Mouse (Mus musculus) adrenal gland, postnatal 25 days (tissue): ENCODE data around the gene Lef1. TPM values are rescaled to one million over a fixed set of nuclear protein-coding genes. Genes with fewer than 3 reads are reported as not detected.

Experiments
- DNase-seq: peaks from one replicate; pipeline ENCODE4 v3.0.0; 2021; ENCODE audit warnings: mixed read lengths
- total RNA-seq: library from RNA; stranded (reverse); gene quantifications from 2 replicates; pipeline ENCODE4 v1.2.3, GENCODE M21; 2021

The Lef1 gene
- total RNA-seq, 1 experiment from 2014 or later: 13.3 TPM

GRCm38 (mm10) chr3:131139345-131140090 is 29.2 kb downstream of the Lef1 start:
- no peak for DNase-seq

- DNase-seq: no peak
These were observed 29.8 kb downstream of the Lef1 start for GRCm38 (mm10) chr3:131140091-131140462.

DNA sequence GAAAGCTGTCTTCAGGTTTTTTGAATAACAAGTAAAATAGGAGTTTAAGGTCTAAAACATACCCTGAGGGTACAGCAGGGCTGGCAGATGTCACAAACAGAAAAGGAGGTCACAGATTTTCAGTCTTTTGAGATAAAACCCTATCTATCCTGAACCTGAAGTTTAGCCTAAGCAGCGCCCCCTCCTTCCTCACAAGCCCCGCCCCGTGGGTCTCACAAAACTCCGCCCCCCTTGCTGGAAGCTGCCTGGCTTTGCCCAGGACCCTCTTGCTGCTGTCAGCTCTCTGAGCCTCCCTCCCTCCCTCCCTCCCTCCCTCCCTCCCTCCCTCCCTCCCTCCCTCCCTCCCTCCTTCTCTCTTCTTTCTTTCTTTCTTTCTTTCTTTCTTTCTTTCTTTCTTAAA is 31.3 kb downstream of the Lef1 start:
- no peak for DNase-seq

GRCm38 (mm10) chr3:131144250-131144649 is 34.0 kb downstream of the Lef1 start:
- no peak for DNase-seq

DNA sequence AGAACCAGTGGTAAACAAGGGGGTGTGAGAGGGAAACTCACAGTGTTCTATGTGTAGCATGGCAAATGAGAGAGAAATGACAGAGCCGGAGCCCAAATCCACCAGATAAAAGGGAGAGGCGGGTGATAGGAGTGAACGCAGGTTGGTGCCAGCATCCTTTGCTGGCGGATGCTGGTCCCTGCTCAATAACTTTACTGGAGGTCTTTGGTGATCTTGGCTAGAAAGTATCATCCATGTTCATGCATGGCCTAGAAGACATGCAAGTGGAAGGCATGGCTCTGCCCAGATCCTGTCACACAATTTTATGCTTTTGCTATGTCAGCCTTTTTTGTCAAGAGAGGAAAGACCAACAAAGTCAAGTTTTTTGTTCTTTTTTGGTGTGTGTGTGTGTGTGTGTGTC is 42.6 kb downstream of the Lef1 start:
- DNase-seq: no peak

- no peak for DNase-seq
These were observed 43.6 kb downstream of the Lef1 start for GRCm38 (mm10) chr3:131153896-131154295.

DNA sequence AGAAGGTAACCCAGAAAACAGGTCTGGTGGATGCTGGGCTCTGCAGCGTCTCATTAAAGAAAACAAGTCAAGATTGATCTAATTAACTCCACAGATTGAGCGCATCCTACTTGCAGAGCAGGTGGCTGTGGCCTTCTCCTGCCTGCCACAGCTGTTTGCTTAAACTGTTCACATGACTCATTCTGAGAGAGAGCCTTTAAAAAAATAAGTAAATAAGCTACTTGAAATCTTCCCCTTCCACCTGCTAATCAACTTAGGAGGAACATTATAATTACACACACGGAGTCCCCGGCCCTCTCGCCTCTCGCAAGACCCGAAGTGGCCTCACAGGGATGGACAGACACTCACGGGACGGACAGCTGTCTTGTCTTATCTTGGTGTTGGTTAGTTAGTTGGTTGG is 44.3 kb downstream of the Lef1 start:
- DNase-seq: no peak

- DNase-seq: no peak
These were observed 44.8 kb downstream of the Lef1 start for GRCm38 (mm10) chr3:131155066-131155465.

GRCm38 (mm10) chr3:131155657-131156056 is 45.4 kb downstream of the Lef1 start:
- DNase-seq: no peak

DNA sequence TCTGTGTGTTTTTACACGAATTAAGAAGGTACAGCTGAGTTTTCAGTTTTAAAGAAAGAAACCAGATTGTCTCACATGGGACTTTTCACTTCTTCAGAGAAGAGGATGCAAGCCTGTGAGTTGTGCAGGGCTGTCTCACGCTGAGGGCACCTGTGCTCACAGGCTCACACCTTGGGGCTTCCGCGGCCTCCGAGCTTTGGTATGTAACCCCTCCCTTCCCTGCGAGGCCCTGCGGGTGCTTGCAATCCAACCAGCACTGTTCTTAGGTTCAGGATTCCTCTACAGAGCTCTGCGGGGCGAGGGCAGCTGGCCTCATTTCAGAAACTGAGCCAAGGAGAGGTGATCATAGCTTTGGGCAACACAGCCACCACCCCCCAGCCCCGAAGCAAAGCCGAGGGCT is 46.1 kb downstream of the Lef1 start:
- no peak for DNase-seq

DNA sequence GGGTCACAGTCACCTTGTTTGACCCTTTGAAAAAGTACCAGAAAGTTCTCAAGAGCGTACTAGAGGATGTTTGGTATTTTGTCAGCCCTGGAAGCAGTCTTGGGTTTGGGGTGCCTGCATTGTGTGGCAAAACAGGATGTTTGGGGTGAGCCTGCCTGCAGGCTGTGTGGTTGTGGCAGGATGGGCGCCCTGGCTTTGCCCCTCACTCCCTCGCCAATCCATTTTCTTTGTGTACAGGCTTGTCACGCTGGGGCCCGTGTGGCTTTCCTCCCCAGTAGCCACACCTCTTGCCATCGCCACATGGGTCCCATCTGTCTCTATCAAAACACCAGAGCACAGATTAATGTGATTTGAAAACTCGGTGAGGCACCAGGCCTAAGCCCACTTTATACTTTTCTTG is 47.2 kb downstream of the Lef1 start:
- DNase-seq: no peak

GRCm38 (mm10) chr3:131159204-131159760 is 49.0 kb downstream of the Lef1 start:
- DNase-seq: no peak

GRCm38 (mm10) chr3:131159881-131160615 is 49.8 kb downstream of the Lef1 start:
- DNase-seq: no peak

GRCm38 (mm10) chr3:131160921-131161320 is 50.6 kb downstream of the Lef1 start:
- no peak for DNase-seq

DNA sequence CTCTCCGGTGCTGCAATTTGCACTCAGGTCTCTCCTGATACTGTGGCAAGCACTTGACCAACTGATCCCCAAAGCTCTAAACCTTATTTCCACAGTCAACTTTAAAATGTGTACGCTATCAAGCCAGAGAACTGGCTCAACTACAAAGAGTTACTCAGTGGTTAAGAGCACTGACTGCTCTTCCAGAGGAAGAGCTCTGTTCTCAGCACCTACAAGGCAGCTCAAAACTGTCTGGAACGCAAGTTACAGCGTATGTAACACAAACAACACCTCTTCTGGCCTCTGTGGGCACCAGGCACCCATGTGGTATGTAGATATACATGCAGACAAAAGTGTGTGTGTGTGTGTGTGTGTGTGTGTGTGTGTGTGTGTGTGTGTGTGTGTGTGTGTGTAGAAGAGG is 57.5 kb downstream of the Lef1 start:
- DNase-seq: no peak

- DNase-seq: no peak
These were observed 58.9 kb downstream of the Lef1 start for GRCm38 (mm10) chr3:131169161-131169560.

- DNase-seq: no peak
These were observed 59.9 kb downstream of the Lef1 start for GRCm38 (mm10) chr3:131170099-131170643.

DNA sequence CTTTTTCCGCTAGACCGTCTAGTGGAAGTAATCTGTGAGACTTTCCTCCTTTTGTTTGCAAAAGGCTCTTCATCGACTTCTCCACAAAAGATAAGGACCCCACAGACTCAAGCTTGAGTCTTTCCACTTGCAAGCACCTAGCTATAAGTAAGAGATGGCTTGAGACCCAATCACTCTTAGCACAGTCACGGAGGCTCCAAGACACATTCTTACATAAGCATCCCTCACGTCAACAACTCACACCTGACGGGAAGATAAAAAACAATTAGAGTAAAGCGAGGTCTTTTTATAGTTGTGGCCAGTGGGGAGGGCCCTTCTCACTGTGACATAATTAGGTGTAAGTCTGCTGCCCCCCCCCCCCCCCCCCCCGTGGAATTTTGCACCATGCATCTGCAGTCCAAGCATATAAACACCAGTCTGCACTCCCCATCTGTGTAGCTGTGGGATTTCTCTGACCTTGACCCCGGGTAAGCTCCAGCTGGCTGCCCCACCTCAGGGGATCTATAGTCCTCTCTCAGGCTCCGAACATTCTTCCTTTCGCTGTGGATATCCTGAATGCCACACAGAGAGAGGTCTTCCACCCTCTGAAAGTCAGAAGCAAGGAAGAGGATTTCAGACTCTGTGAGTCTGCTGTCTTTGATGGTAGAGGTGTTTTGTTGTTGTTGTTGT is 61.2 kb downstream of the Lef1 start:
- no peak for DNase-seq

DNA sequence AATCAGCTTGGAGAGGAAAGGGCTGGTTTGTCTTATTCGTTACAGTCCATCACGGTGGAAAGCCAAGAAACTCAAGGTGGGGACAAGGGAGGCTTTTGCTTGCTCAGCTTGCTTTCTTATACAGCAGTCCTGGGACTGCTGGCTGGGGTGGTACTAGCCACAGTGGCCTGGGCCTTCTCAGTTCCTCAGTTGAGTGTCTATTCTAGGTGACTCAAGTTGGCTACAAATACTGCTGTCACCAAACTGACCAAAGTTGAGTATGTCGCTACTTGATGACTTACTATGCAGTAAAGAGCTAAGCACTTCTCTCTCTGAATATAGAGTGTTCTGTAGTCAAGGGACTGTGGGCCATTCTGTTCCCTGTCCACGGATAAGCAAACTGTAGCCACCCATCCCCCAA is 62.0 kb downstream of the Lef1 start:
- DNase-seq: no peak

- DNase-seq: no peak
These were observed 70.7 kb downstream of the Lef1 start for GRCm38 (mm10) chr3:131181006-131181405.

DNA sequence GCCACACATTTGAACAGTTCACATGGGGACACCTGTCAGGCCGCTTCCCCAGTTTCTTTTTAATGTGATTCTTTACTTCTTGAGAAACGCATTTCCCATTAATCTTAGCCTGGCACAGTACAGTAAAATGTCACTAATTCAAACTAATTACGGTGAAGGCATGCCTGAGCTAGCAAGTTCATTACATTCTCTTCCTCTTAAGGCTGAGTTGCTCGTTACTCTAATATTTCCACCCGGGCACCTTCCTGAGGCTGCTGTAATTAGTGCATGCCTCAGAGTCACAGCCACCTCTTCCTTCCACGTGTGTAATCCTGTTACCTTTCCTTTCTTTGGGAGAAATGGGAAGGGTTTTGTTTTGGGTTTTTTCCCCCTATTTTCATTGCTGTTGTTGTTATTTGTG is 71.9 kb downstream of the Lef1 start:
- DNase-seq: no peak

GRCm38 (mm10) chr3:131186193-131186592 is 75.9 kb downstream of the Lef1 start:
- no peak for DNase-seq

GRCm38 (mm10) chr3:131190239-131190638 is 80.0 kb downstream of the Lef1 start:
- no peak for DNase-seq
